In the genomic region with DNA sequence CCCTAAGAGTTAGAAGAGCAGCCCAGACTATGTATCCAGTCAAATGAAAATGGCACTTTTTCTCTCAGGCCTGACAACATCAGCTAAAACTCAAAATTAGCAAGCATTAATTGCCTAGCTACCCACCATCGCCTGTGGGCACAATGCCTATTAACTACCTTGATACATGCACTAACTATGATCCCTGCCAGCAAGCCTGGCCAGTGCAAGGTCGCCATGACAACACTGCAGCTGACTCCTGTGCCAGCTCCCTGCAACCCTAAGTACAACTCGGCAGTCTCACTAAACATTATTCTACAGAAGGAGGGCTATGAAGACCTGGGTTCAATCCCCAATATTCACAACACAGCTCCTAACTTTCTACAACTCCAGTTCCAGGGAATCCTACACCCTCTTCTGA, we compare ENCODE assay signal across 20 mouse cellular contexts. TPM values are rescaled to one million over a fixed set of nuclear protein-coding genes. Genes with fewer than 3 reads are reported as not detected.
DNase-seq lines count a peak whose midpoint lies in the region; ATAC-seq and TF ChIP-seq lines count a peak whose summit lies in the region.
"Had no signal": no experiment of that assay in that cellular context is flagged by ENCODE, and none has a peak within 500 bp of the region (broad histone marks: within the 10 kb centered on the region; RNA-seq: fewer than 3 reads in every experiment).

No protein-coding gene starts in this region.

- no peaks in the 10 kb centered on the region for H3K4me1 ChIP-seq in hindbrain, embryonic 15.5 days (replicated peaks)
- no peaks in the 10 kb centered on the region; the same call in 1 of the 2 replicates for H3K4me1 ChIP-seq in hindbrain, embryonic 14.5 days (replicated peaks; ENCODE audit: control insufficient read depth, insufficient read depth, low read length)
- H3K4me1 ChIP-seq in neural tube, embryonic 13.5 days (replicated peaks) = peaks cover 5% of the 10 kb centered on the region; the same call in 1 of the 2 replicates
- H3K4me1 ChIP-seq: limb, embryonic 15.5 days; midbrain, embryonic 13.5 days had no signal

- WGBS in hindbrain, embryonic 15.5 days = 43% methylated on average over 3 of the region's 3 CpGs
- WGBS in hindbrain, embryonic 14.5 days = 64% methylated on average over 3 of the region's 3 CpGs
- 65% methylated on average over 3 of the region's 3 CpGs for WGBS in neural tube, embryonic 13.5 days

- no peak for TF ChIP-seq POLR2A in brain, embryonic 14.5 days (IDR thresholded peaks at IDR 0.05; ENCODE audit: borderline replicate concordance, extremely low read depth, insufficient read depth, insufficient read length, poor library complexity, severe bottlenecking)

- TF ChIP-seq CTCF in brain, embryonic 14.5 days (IDR thresholded peaks at IDR 0.05; ENCODE audit: borderline replicate concordance, extremely low read depth, insufficient read depth, insufficient read length) = no peak

- H3K27me3 ChIP-seq in hindbrain, embryonic 15.5 days = no peaks in the 10 kb centered on the region
- no peaks in the 10 kb centered on the region for H3K27me3 ChIP-seq in hindbrain, embryonic 14.5 days (ENCODE audit: control insufficient read depth, insufficient read depth, low read length)
- no peaks in the 10 kb centered on the region for H3K27me3 ChIP-seq in neural tube, embryonic 13.5 days
- H3K27me3 ChIP-seq: heart, embryonic 12.5 days; limb, embryonic 15.5 days; midbrain, embryonic 13.5 days; neural tube, embryonic 12.5 days had no signal

- no peak overlapping the region for H3K4me2 ChIP-seq in hindbrain, embryonic 15.5 days
- H3K4me2 ChIP-seq in hindbrain, embryonic 14.5 days (replicated peaks) = no peak overlapping the region
- no peak overlapping the region for H3K4me2 ChIP-seq in neural tube, embryonic 13.5 days
- H3K4me2 ChIP-seq: heart, embryonic 12.5 days; limb, embryonic 15.5 days; midbrain, embryonic 13.5 days; neural tube, embryonic 12.5 days had no signal

- peak; percentile 56; the same call in 1 of the 2 replicates for ATAC-seq in hindbrain, embryonic 15.5 days (ENCODE audit: low FRiP score, low read depth)
- no peak for ATAC-seq in hindbrain, embryonic 14.5 days (ENCODE audit: low FRiP score)
- ATAC-seq in neural tube, embryonic 13.5 days (ENCODE audit: low read depth) = 0 out of 2 replicates have a peak, but pooled peaks have one; percentile 47
- no peak for ATAC-seq in megakaryocyte progenitor cell, adult 5-6 weeks (replicated peaks; ENCODE audit: poor library complexity)
- ATAC-seq: forebrain, postnatal 0 days; liver, postnatal 0 days; midbrain, embryonic 13.5 days had no signal

- no peak overlapping the region for H3K27ac ChIP-seq in hindbrain, embryonic 15.5 days (replicated peaks)
- no peak overlapping the region for H3K27ac ChIP-seq in hindbrain, embryonic 14.5 days
- no peak overlapping the region for H3K27ac ChIP-seq in neural tube, embryonic 13.5 days (replicated peaks)
- H3K27ac ChIP-seq: limb, embryonic 15.5 days; midbrain, embryonic 13.5 days; neural tube, embryonic 12.5 days had no signal

- no peak overlapping the region for H3K9ac ChIP-seq in hindbrain, embryonic 15.5 days
- H3K9ac ChIP-seq in hindbrain, embryonic 14.5 days = no peak overlapping the region
- no peak overlapping the region for H3K9ac ChIP-seq in neural tube, embryonic 13.5 days
- H3K9ac ChIP-seq: forebrain, postnatal 0 days; heart, embryonic 12.5 days; limb, embryonic 15.5 days; liver, postnatal 0 days; midbrain, embryonic 13.5 days; neural tube, embryonic 12.5 days had no signal

- no peak overlapping the region for H3K4me3 ChIP-seq in hindbrain, embryonic 15.5 days
- H3K4me3 ChIP-seq in hindbrain, embryonic 14.5 days (replicated peaks; ENCODE audit: low read length) = no peak overlapping the region
- H3K4me3 ChIP-seq in neural tube, embryonic 13.5 days = no peak overlapping the region
- H3K4me3 ChIP-seq: heart, embryonic 12.5 days; limb, embryonic 15.5 days; midbrain, embryonic 13.5 days; neural tube, embryonic 12.5 days had no signal

- peaks cover 11% of the 10 kb centered on the region for H3K36me3 ChIP-seq in hindbrain, embryonic 15.5 days
- peaks cover 13% of the 10 kb centered on the region for H3K36me3 ChIP-seq in hindbrain, embryonic 14.5 days (replicated peaks; ENCODE audit: control insufficient read depth, insufficient read depth)
- peaks cover 43% of the 10 kb centered on the region; the same call in 1 of the 2 replicates for H3K36me3 ChIP-seq in neural tube, embryonic 13.5 days

- no peak for DNase-seq in hindbrain, embryonic 14.5 days (ENCODE audit: low spot score)
- DNase-seq in neural tube, embryonic 10.5 days (ENCODE audit: extremely low spot score, low spot score) = no peak
- peak; percentile 73 for DNase-seq in brain, embryonic 14.5 days (ENCODE audit: low read depth)
- no peak for DNase-seq in thymus, postnatal 4 days
- DNase-seq: cerebellum, adult 9-10 months; embryo, embryonic 11 days; heart, postnatal 36 days; layer of hippocampus, adult 9-11 months; liver, postnatal 0 days; lung, postnatal 4 days; right cerebral cortex, postnatal 4 days had no signal

- no peaks in the 10 kb centered on the region for H3K9me3 ChIP-seq in hindbrain, embryonic 15.5 days
- H3K9me3 ChIP-seq in hindbrain, embryonic 14.5 days (ENCODE audit: control insufficient read depth, low read length) = no peaks in the 10 kb centered on the region
- H3K9me3 ChIP-seq in neural tube, embryonic 13.5 days = no peaks in the 10 kb centered on the region
- H3K9me3 ChIP-seq: G1E; limb, embryonic 15.5 days; midbrain, embryonic 13.5 days; neural tube, embryonic 12.5 days had no signal

RNA-seq across cellular contexts. Expression of a gene that starts 28.3 kb away (rescaled TPM):
- polyA plus RNA-seq in hindbrain, embryonic 15.5 days (2015; fragmentation: Nextera tagmentation; extraction: Ambion mirVana) = 52.2 and 55.6 TPM in 2 replicates
- polyA plus RNA-seq in hindbrain, embryonic 14.5 days (2014; fragmentation: Nextera tagmentation; extraction: Ambion mirVana) = 63.9 and 69.3 TPM in 2 replicates
- 47.8 and 54.7 TPM in 2 replicates for polyA plus RNA-seq in neural tube, embryonic 13.5 days (2015; fragmentation: Nextera tagmentation; extraction: Ambion mirVana)
- 226 and 237 TPM in 2 replicates for polyA plus RNA-seq in brain, embryonic 14.5 days (2012; rRNA removed)
- 124 and 125 TPM in 2 replicates for total RNA-seq in megakaryocyte progenitor cell, adult 5-6 weeks (2015)
- total RNA-seq in megakaryocyte progenitor cell, adult 5-6 weeks (2017) = 38.4 and 51.4 TPM in 2 replicates

Comparison
In these comparisons a context has a peak if more than half of its experiments do, and no peak if none do; other contexts are left out.
1. ATAC-seq: peak in hindbrain, embryonic 15.5 days (single experiment) and neural tube, embryonic 13.5 days (single experiment); none in hindbrain, embryonic 14.5 days (single experiment) and megakaryocyte progenitor cell, adult 5-6 weeks (single experiment).